Mouse (Mus musculus) CH12.LX (cell line): Measurements from ENCODE around the gene Gabrr1. TPM values are rescaled to one million over a fixed set of nuclear protein-coding genes. Genes with fewer than 3 reads are reported as not detected.

Experiments
- DNase-seq: peaks from one replicate; pipeline ENCODE4 v3.0.0-alpha.2; 2013; ENCODE audit errors: extremely low read depth
- H3K27ac ChIP-seq: 2 replicates; pipeline ENCODE4 v1.5.1; 2012; ENCODE audit warnings: low read depth, mild to moderate bottlenecking, control low read depth, moderate library complexity; ENCODE audit not compliant: insufficient read depth
- H3K27me3 ChIP-seq: replicated peaks from 2 replicates; pipeline ENCODE3; 2012; ENCODE audit warnings: inconsistent platforms
- H3K36me3 ChIP-seq, 2 experiments: replicated peaks in 1 of 2; 2 replicates each; pipeline versions ENCODE3 to v1.6.1; 2012; ENCODE audit warnings: inconsistent platforms in 1 of 2, low read length in 1 of 2, mild to moderate bottlenecking in 1 of 2, mixed read lengths in 1 of 2, moderate library complexity in 1 of 2; ENCODE audit not compliant: control insufficient read depth in 1 of 2, insufficient read depth in 1 of 2
- H3K4me1 ChIP-seq, 2 experiments: 2 replicates each; pipeline ENCODE4 v1.6.1; 2012; ENCODE audit warnings: inconsistent platforms in 1 of 2, moderate library complexity in 1 of 2; ENCODE audit not compliant: insufficient read depth in 2 of 2, control insufficient read depth in 1 of 2
- H3K4me2 ChIP-seq: 2 replicates; pipeline ENCODE4 v1.6.1; 2012; ENCODE audit warnings: low read depth, mild to moderate bottlenecking, control low read depth; ENCODE audit not compliant: poor library complexity, insufficient read depth, severe bottlenecking
- H3K4me3 ChIP-seq, 3 experiments: fragments of 150-350 bp in 1 of 3; sonication (generic) in 1 of 3; replicated peaks in 1 of 3; 2 replicates each; pipeline versions ENCODE3 to v1.5.1; 2011 to 2012; ENCODE audit warnings: low read depth in 2 of 3, low read length in 2 of 3, mild to moderate bottlenecking in 2 of 3, moderate library complexity in 2 of 3, control low read depth in 1 of 3, improper control_type of control experiment in 1 of 3, inconsistent platforms in 1 of 3, mixed read lengths in 1 of 3; ENCODE audit not compliant: poor library complexity in 1 of 3
- H3K79me2 ChIP-seq: replicated peaks from 2 replicates; pipeline ENCODE4 v1.6.1; 2012; ENCODE audit warnings: mild to moderate bottlenecking, moderate library complexity; ENCODE audit not compliant: control insufficient read depth, poor library complexity, insufficient read depth, severe bottlenecking; ENCODE audit errors: extremely low read depth
- H3K9ac ChIP-seq: 2 replicates; pipeline ENCODE4 v1.6.1; 2012; ENCODE audit warnings: low read depth, mild to moderate bottlenecking, control low read depth, moderate library complexity; ENCODE audit not compliant: insufficient read depth
- H3K9me3 ChIP-seq: replicated peaks from 2 replicates; pipeline ENCODE3; 2012; ENCODE audit warnings: low read length, inconsistent platforms, mixed read lengths
- CHD1 ChIP-seq: IDR thresholded peaks from 2 replicates; pipeline ENCODE4 v1.6.1; 2012; ENCODE audit warnings: low read depth, low read length, improper control_type of control experiment, inconsistent platforms
- E2F4 ChIP-seq: IDR thresholded peaks from 2 replicates; pipeline ENCODE4 v1.6.1; 2011; ENCODE audit warnings: low read depth, low read length, improper control_type of control experiment; ENCODE audit not compliant: insufficient replicate concordance
- MEF2A ChIP-seq: IDR thresholded peaks from 2 replicates; pipeline ENCODE4 v1.6.1; 2014; ENCODE audit warnings: low read depth, mild to moderate bottlenecking, inconsistent platforms, low read length, improper control_type of control experiment, borderline replicate concordance
- TBP ChIP-seq: conservative IDR thresholded peaks from 2 replicates; pipeline ENCODE4 v1.6.1; 2011; ENCODE audit warnings: low read depth, low read length, improper control_type of control experiment
- TCF12 ChIP-seq: IDR thresholded peaks from 2 replicates; pipeline ENCODE4 v1.6.1; 2014; ENCODE audit warnings: low read depth, mild to moderate bottlenecking, inconsistent platforms, low read length, improper control_type of control experiment
- USF1 ChIP-seq: IDR thresholded peaks from 2 replicates; pipeline ENCODE4 v1.6.1; 2014; ENCODE audit warnings: low read depth, mild to moderate bottlenecking, inconsistent platforms, low read length, improper control_type of control experiment
- ZMIZ1 ChIP-seq: IDR thresholded peaks from 2 replicates; pipeline ENCODE4 v1.6.1; 2012; ENCODE audit warnings: low read depth, mild to moderate bottlenecking, inconsistent platforms, low read length, improper control_type of control experiment
- dilution Hi-C: fragments of 300-500 bp; cut with MboI; formaldehyde crosslinking; loops from 2 replicates; pipeline ENCODE4 v1.14.3; 2020; ENCODE audit warnings: low sequenced_read_pairs; ENCODE audit not compliant: extremely low pct_unique_long_range_greater_than_20kb, extremely low pct_ligation_motif_present
- in situ Hi-C: fragments of 300-500 bp; cut with MboI; formaldehyde crosslinking; loops from 3 replicates; pipeline ENCODE4 v1.14.3; 2019; ENCODE audit warnings: low sequenced_read_pairs, low pct_ligation_motif_present, low pct_unique_long_range_greater_than_20kb, mixed read lengths
- polyA plus RNA-seq: library from polyadenylated mRNA; unstranded; fragments of >175 nt; gene quantifications from 2 replicates; pipeline ENCODE4 v1.2.1, GENCODE M21; 2012; ENCODE audit warnings: low read depth; ENCODE audit not compliant: insufficient read length
- total RNA-seq, 2 experiments: library from RNA; depleted of rRNA; stranded (reverse); fragments of 300-350 nt in 1 of 2; fragments of >200 nt in 1 of 2; gene quantifications; 2 replicates each; pipeline ENCODE4 v1.2.3; 2012 to 2014

The Gabrr1 gene
- total and polyA plus RNA-seq, 3 experiments = 43.3 to 114 (median 82.0) TPM

DNA sequence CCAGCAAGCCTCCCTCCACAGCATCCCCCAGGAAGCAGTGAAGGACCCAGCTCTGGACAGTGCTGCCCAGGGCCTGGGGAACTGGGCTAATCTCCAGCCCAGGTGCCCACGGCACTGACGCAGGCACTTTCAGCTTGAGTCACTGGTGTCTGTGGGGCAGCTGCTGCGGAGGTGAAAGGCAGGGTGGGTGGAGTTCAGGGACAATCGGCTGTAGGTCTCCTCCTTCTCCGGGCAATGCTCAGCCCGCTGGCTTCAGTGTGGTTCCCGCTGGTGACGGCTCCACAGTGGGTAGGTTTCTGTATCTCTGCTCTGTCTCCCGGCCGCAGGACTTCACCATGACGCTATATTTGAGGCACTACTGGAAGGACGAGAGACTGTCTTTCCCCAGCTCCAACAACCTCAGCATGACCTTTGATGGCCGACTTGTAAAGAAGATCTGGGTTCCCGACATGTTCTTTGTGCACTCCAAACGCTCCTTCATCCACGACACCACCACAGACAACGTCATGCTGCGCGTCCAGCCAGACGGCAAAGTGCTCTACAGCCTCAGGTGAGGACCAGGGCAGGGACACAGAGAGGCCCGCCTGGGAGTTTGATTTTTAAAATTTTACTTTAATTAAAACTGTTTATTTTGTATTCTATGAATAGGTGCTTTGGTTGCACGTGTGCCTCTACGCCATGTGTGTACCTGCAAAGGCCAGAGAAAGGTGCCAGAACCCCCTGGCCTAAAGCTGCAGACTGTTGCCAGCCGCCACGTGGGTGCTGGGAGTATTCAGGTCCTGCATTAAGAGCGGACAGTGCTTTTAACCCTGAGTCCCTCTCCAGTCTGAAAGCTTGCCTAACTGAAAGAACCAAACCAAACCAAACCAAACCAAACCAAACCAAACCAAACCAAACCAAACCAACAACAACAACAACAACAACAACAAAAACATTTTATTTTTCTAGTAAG, 20.0 kb downstream of the Gabrr1 start (continued):
- TF ChIP-seq TBP (peak; percentile 68; the same call in 1 of the 2 replicates), ZMIZ1 (peak; percentile 85; the same call in 1 of the 2 replicates), CHD1 (peak; percentile 59; the same call in 1 of the 2 replicates), MEF2A (peak; percentile 73)

DNA sequence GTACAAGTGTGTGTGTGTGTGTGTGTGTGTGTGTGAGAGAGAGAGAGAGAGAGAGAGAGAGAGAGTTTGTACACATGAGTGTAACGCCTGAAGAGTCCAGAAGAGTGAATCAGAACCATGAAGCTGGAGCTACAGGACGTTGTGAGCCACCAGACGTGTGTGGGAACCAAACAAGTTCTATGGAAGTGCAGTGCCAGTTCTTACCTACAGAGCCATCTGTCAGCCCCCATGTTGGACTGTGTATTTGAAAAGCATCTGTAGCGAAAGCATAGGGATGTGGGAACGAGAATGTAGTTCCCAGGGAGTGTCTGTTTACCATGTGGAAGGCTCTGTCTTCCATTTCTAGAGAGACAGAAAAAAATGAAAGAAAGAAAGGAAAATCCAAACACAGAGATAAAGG, 51.2 kb downstream of the Gabrr1 start:
- Histone ChIP-seq H3K4me3 (no peak overlapping the region), H3K36me3 (no peaks in the 10 kb centered on the region), H3K4me2 (no peak overlapping the region), H3K4me1 (no peaks in the 10 kb centered on the region), H3K9ac (no peak overlapping the region), H3K27ac (no peak overlapping the region), H3K79me2 (no peaks in the 10 kb centered on the region), H3K9me3 (no peaks in the 10 kb centered on the region), H3K27me3 (no peaks in the 10 kb centered on the region)
- no peak for TF ChIP-seq TCF12
- TF ChIP-seq E2F4 = no peak
- in situ Hi-C loops = no loop called here
- no peak for DNase-seq
- dilution Hi-C loops = no loop called here

DNA sequence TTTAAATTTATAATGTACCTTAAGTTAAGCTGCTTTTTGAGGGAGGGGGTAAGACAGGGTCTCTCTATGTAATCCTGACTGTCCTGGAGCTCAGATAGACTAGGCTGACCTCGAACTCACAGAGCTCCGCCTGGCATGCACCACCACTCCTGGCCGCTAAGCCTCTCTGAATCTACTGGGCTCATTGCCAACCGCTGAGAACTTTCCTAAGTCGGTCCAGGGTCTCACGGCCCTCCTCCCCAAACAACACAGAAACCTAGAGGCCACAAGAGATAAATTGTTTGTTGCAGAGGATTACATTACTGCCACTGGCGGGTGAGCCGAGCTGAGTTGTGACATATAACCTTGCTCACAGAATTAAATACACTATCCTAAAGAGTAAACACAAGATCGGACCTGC, 55.8 kb downstream of the Gabrr1 start:
- TF ChIP-seq USF1 = no peak
- in situ Hi-C loops = no loop called here
- H3K27me3 ChIP-seq = no peaks in the 10 kb centered on the region

More for the DNA sequence above, 55.8 kb downstream of the Gabrr1 start:
- Histone ChIP-seq H3K27ac (no peak overlapping the region), H3K36me3 (no peaks in the 10 kb centered on the region), H3K9ac (no peak overlapping the region), H3K9me3 (peaks cover 10% of the 10 kb centered on the region), H3K4me3 (no peak overlapping the region), H3K4me1 (no peaks in the 10 kb centered on the region), H3K79me2 (no peaks in the 10 kb centered on the region), H3K4me2 (no peak overlapping the region)
- dilution Hi-C loops = no loop called here
- DNase-seq = no peak
